Mouse (Mus musculus) lung, embryonic 14.5 days (tissue): ENCODE measurements around the gene Klf9. TPM values are rescaled to one million over a fixed set of nuclear protein-coding genes. Genes with fewer than 3 reads are reported as not detected.
A peak's percentile ranks its signal among the peaks of the same experiment; 100 is the strongest.

Experiments used
- ATAC-seq: fragments of 200-750 bp; cut with Nextera tagmentation; 2 replicates; pipeline ENCODE4 v1.8.0; 2017; ENCODE audit warnings: mild to moderate bottlenecking, moderate TSS enrichment, moderate library complexity; ENCODE audit not compliant: insufficient read depth
- DNase-seq: peaks from one replicate; pipeline ENCODE4 v3.0.0-alpha.2; 2015
- H3K27ac ChIP-seq: fragments of 300-500 bp; sonication (generic); 2 replicates; pipeline ENCODE4 v1.5.1; 2014; ENCODE audit warnings: low read depth, mild to moderate bottlenecking, moderate library complexity
- H3K27me3 ChIP-seq: fragments of 300-500 bp; sonication (generic); 2 replicates; pipeline ENCODE4 v1.6.1; 2014; ENCODE audit warnings: low read length, control low read depth; ENCODE audit not compliant: insufficient read depth
- H3K36me3 ChIP-seq: fragments of 300-500 bp; sonication (generic); 2 replicates; pipeline ENCODE4 v1.6.1; 2014; ENCODE audit warnings: control low read depth; ENCODE audit not compliant: insufficient read depth
- H3K4me1 ChIP-seq: fragments of 300-500 bp; sonication (generic); 2 replicates; pipeline ENCODE4 v1.6.1; 2014; ENCODE audit warnings: antibody characterized with exemption, control low read depth; ENCODE audit not compliant: insufficient read depth
- H3K4me2 ChIP-seq: fragments of 300-500 bp; sonication (generic); 2 replicates; pipeline ENCODE4 v1.6.1; 2014; ENCODE audit warnings: mild to moderate bottlenecking
- H3K4me3 ChIP-seq: fragments of 300-500 bp; sonication (generic); 2 replicates; pipeline ENCODE4 v1.5.1; 2014; ENCODE audit warnings: low read depth, low read length
- H3K9ac ChIP-seq: fragments of 300-500 bp; sonication (generic); 2 replicates; pipeline ENCODE4 v1.6.1; 2014
- H3K9me3 ChIP-seq: fragments of 300-500 bp; sonication (generic); 2 replicates; pipeline ENCODE4 v1.6.1; 2016; ENCODE audit warnings: low read depth, low read length, control low read depth
- CTCF ChIP-seq: IDR thresholded peaks from 2 replicates; pipeline ENCODE4 v1.5.1; 2016; ENCODE audit warnings: antibody characterized with exemption, low read depth
- WGBS: fragments of 180-500 bp; shearing (Covaris S2); extraction: QIAGEN DNeasy Blood & Tissue Kit; methylation state at CpG from one replicate; pipeline ENCODE4 v1.1.7; 2014; 5-methylcytosine and 5-hydroxymethylcytosine counted together
- polyA plus RNA-seq: library from polyadenylated mRNA; unstranded; fragments of >200 nt; fragmentation: Nextera tagmentation; extraction: Ambion mirVana; gene quantifications from 2 replicates; pipeline ENCODE4 v1.2.1, GENCODE M21; 2014

The Klf9 gene
- polyA plus RNA-seq, 1 experiment from 2014 or later: 2.0 TPM

- Histone ChIP-seq H3K27ac (no peak overlapping the region), H3K9me3 (no peaks in the 10 kb centered on the region), H3K9ac (no peak overlapping the region), H3K4me2 (no peak overlapping the region), H3K36me3 (no peaks in the 10 kb centered on the region), H3K4me3 (no peak overlapping the region), H3K4me1 (no peaks in the 10 kb centered on the region), H3K27me3 (peaks cover 3% of the 10 kb centered on the region; the same call in 1 of the 2 replicates)
- no peak for TF ChIP-seq CTCF
- ATAC-seq: no peak
- 76% methylated on average over 7 of the region's 7 CpGs for WGBS
- DNase-seq: no peak
These were observed 16.9 kb upstream of the Klf9 start for GRCm38 (mm10) chr19:23124023-23124550.

GRCm38 (mm10) chr19:23125227-23126150 is 15.5 kb upstream of the Klf9 start:
- DNase-seq (peak; percentile 32), ATAC-seq (no peak)
- H3K4me1 ChIP-seq: no peaks in the 10 kb centered on the region
- 62% methylated on average over 9 of the region's 9 CpGs for WGBS
- H3K27me3 ChIP-seq: peaks cover 3% of the 10 kb centered on the region; the same call in 1 of the 2 replicates
- H3K27ac ChIP-seq: no peak overlapping the region
- H3K9me3 ChIP-seq: no peaks in the 10 kb centered on the region
- no peak overlapping the region for H3K4me2 ChIP-seq
- H3K4me3 ChIP-seq: no peak overlapping the region
- H3K36me3 ChIP-seq: no peaks in the 10 kb centered on the region
- no peak overlapping the region for H3K9ac ChIP-seq
- no peak for TF ChIP-seq CTCF

DNA sequence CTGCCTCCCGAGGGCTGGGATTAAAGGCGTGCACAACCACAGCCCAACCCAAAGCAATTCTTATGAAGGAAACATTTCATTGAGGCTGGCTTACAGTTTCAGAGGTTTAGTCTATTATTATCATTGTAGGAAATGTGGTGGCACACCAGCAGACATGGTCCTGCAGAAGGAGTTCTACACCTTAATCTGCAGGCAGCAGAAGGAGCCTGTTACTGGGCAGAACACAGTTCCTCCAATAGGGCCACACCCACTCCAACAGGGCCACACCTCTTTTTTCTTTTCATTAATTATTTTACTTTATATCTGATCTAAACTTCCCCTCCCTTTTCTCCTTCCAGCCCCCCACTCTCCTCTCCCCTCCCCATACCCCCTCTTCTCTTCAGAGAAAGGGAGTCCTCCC is 11.1 kb upstream of the Klf9 start:
- no peak overlapping the region for H3K4me3 ChIP-seq
- WGBS: 93% methylated on average over 2 of the region's 2 CpGs
- H3K27me3 ChIP-seq: peaks cover 19% of the 10 kb centered on the region
- no peak overlapping the region for H3K27ac ChIP-seq
- DNase-seq: no peak
- H3K9ac ChIP-seq: no peak overlapping the region
- no peaks in the 10 kb centered on the region for H3K4me1 ChIP-seq
- ATAC-seq: no peak
- H3K4me2 ChIP-seq: no peak overlapping the region
- H3K36me3 ChIP-seq: no peaks in the 10 kb centered on the region
- TF ChIP-seq CTCF: no peak
- no peaks in the 10 kb centered on the region for H3K9me3 ChIP-seq

DNA sequence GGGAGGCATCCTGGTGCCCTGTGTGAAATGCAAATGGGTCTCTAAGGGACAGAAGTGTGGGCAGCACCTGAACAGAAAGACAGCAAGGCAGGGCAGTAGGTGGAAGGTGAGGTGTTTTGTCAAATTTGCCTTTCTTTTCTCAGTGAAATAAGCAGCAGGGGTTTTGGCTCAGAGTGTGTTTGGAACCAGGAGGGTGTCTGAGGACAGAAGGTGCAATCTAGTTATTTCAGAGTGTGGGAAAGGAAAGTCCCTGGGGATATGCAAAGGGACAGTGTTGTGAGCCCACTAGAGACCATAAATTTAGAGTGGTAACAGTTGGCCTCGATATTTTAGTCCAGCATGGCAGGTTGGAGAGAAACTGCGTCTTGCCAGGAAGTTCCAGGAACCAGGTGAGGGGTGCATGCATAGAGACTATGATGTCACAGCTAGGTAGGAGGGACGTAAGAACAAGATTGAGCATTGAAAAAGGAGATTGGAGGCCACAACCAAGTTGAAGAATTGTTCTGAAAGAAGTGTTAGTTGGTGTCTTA is 8.9 kb upstream of the Klf9 start:
- no peak for DNase-seq
- no peak overlapping the region for H3K4me3 ChIP-seq
- no peaks in the 10 kb centered on the region for H3K36me3 ChIP-seq
- no peaks in the 10 kb centered on the region for H3K9me3 ChIP-seq
- no peak for TF ChIP-seq CTCF
- no peak for ATAC-seq
- H3K4me1 ChIP-seq: peaks cover 6% of the 10 kb centered on the region; the same call in 1 of the 2 replicates
- H3K27me3 ChIP-seq: peaks cover 39% of the 10 kb centered on the region
- WGBS: 51% methylated on average over 3 of the region's 3 CpGs
- no peak overlapping the region for H3K27ac ChIP-seq
- H3K4me2 ChIP-seq: no peak overlapping the region
- H3K9ac ChIP-seq: no peak overlapping the region

DNA sequence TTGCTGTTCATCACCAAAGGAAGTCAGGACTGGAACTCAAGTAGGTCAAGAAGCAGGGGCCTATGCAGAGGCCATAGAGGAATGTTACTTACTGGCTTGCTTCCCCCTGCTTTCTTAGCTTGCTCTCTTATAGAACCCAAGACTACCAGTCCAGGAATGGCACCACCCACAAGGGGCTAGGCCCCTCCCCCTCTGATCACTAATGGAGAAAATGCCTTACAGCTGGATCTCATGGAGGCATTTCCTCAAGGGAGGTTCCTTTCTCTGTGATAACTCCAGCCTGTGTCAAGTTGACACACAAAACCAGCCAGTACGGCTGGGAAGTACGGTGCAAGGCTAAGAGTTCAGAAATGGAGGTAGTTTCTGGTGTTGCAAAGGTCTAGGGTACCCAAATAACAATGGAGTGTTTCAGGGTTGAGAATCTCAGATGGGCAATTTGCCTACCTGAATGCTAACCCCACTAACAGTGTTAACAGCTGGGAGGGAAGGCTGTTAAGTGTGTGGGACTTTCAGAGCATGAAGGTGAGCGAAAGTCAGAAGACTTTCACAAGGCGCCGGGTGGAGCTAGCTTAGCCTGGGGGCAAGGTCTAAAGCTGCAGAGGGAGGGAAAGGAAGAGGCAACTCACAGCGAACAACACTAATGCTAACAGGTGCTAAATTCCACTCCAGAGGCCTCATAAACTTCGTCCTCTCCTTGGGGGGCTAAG is 8.2 kb upstream of the Klf9 start:
- Histone ChIP-seq H3K9ac (no peak overlapping the region), H3K27me3 (peaks cover 43% of the 10 kb centered on the region), H3K4me1 (peaks cover 6% of the 10 kb centered on the region; the same call in 1 of the 2 replicates), H3K27ac (no peak overlapping the region), H3K4me2 (no peak overlapping the region), H3K4me3 (no peak overlapping the region), H3K9me3 (no peaks in the 10 kb centered on the region), H3K36me3 (no peaks in the 10 kb centered on the region)
- TF ChIP-seq CTCF: no peak
- WGBS: 28% methylated on average over 7 of the region's 7 CpGs
- no peak for DNase-seq
- no peak for ATAC-seq

DNA sequence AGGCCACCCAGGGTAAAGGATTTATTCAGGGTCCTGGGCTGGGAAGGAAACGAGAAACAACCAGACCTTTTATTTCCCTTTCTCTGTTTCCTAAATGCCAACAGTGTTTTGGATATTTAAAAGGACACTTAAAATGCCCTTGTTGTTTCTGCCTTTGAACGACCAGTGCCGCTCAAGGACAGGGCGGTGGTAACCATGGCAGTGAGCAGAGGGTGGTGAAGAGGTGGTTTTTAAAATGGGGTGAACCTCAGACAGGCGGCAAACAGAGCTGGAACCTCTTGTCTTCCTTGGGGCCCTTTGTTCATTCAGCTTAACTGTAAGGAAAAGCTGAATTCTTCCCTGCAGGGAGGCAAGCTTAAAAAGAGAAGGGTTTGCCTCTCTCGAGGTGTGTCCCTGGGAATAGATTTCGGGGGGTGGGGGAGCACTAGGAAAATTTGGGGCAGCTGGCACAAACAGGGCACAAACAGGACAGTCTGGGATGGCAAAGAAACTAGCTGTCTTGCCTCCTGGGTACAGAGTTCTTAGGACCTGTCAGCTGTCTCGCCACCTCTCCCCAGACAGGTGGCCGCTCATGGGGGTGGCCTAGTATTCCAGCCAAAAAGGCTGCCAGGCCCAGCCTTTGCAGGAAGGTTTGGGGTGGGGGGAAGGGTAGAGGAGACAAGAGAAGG is 7.5 kb upstream of the Klf9 start:
- ATAC-seq (no peak), DNase-seq (no peak)
- H3K9me3 ChIP-seq: no peaks in the 10 kb centered on the region
- H3K27me3 ChIP-seq: peaks cover 43% of the 10 kb centered on the region
- no peaks in the 10 kb centered on the region for H3K36me3 ChIP-seq
- TF ChIP-seq CTCF: no peak
- H3K4me1 ChIP-seq: peaks cover 6% of the 10 kb centered on the region; the same call in 1 of the 2 replicates
- no peak overlapping the region for H3K9ac ChIP-seq
- H3K4me2 ChIP-seq: peak overlapping the region; percentile 89
- H3K4me3 ChIP-seq: peak overlapping the region; percentile 42; the same call in 1 of the 2 replicates
- no peak overlapping the region for H3K27ac ChIP-seq
- WGBS: 13% methylated on average over 9 of the region's 9 CpGs
